Mouse (Mus musculus): Measurements from ENCODE around the gene Ube2d3.

GRCm38 (mm10) chr3:135468402-135468801 lies 30.5 kb downstream of the Ube2d3 start:
- no peak for TF ChIP-seq CTCF (conservative IDR thresholded peaks at IDR 0.05 in 1 of 2, IDR thresholded peaks at IDR 0.05 in 1 of 2; ENCODE audit: low read depth in 2 of 2, low read length in 2 of 2)
- TF ChIP-seq KAT2A (IDR thresholded peaks at IDR 0.05; ENCODE audit: insufficient replicate concordance, low read length): no peak
- TF ChIP-seq HCFC1 (IDR thresholded peaks at IDR 0.05; ENCODE audit: low read depth, low read length): no peak
- no peak for TF ChIP-seq JUN (IDR thresholded peaks at IDR 0.05; ENCODE audit: insufficient read depth, low read depth, low read length)
- TF ChIP-seq ETS1 (conservative IDR thresholded peaks at IDR 0.05; ENCODE audit: low read depth, low read length): no peak
